Mouse (Mus musculus): Measurements from ENCODE around the gene Pxk. TPM values are rescaled to one million over a fixed set of nuclear protein-coding genes. Genes with fewer than 3 reads are reported as not detected.
"Not testable (repeated sequence)": the region's sequence is repeated elsewhere in the genome, so short reads cannot be mapped to it uniquely, and the experiment has no call there.

The Pxk gene
- polyA plus RNA-seq, 1 experiment from 2014 or later: 68.8 TPM

DNA sequence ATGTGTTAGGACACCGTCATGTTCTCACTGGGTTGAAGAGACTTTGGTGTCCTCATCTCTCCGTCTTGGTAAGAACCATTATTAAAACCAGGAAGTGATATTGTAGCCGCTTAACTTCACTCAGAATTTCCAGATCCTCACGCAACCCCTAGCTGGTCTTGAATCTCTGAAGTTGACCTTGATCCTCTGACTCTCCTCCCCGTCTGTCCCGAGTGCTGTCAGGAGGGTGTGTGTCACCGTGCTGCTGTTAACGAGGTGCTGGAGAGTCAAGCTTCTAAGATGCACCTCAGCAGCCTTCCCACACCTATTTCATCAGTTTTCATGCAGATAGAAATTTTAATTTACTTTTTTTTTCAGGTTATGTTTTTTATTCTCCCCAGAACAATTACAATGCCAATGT, 14.0 kb downstream of the Pxk start:
- no peak for ATAC-seq
- no peak overlapping the region for H3K4me3 ChIP-seq (ENCODE audit: low read depth, low read length)
- H3K27me3 ChIP-seq (ENCODE audit: control insufficient read depth, insufficient read depth, low read depth, low read length): no peaks in the 10 kb centered on the region
- 88% methylated on average over 8 of the region's 8 CpGs for WGBS
- no peak overlapping the region for H3K9ac ChIP-seq (ENCODE audit: low read depth, low read length)
- no peaks in the 10 kb centered on the region for H3K9me3 ChIP-seq (replicated peaks; ENCODE audit: control insufficient read depth, low read length, poor library complexity, severe bottlenecking)
- no peak overlapping the region for H3K4me2 ChIP-seq (ENCODE audit: low read length)
- no peak overlapping the region for H3K27ac ChIP-seq (ENCODE audit: low read length)
- no peaks in the 10 kb centered on the region for H3K4me1 ChIP-seq (ENCODE audit: control insufficient read depth, insufficient read depth, low read length)
- H3K36me3 ChIP-seq (ENCODE audit: control insufficient read depth, insufficient read depth, low read length): no peaks in the 10 kb centered on the region

DNA sequence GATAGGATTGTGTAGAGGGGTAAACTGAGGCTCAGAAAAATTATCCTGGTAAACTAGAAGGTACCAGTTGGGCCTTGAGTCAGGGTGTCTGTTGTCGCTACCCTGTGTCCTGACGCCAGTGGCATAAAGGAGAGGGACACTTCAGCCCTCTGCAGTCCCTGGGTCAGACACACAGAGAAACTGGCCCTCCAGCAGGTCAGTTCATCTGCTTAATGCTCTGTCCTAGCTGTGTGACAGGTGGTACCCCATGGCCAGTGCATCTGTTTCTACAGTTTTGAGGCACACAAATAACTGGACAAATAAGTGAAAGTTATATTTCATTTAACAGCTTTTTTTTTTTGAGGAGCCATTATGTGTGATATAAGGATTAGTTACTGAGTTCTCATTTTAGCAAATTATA, 15.6 kb downstream of the Pxk start:
- Histone ChIP-seq H3K4me3 (ENCODE audit: low read depth, low read length) (no peak overlapping the region), H3K36me3 (ENCODE audit: control insufficient read depth, insufficient read depth, low read length) (no peaks in the 10 kb centered on the region), H3K4me2 (ENCODE audit: low read length) (no peak overlapping the region), H3K27me3 (ENCODE audit: control insufficient read depth, insufficient read depth, low read depth, low read length) (no peaks in the 10 kb centered on the region), H3K27ac (ENCODE audit: low read length) (no peak overlapping the region), H3K9me3 (replicated peaks; ENCODE audit: control insufficient read depth, low read length, poor library complexity, severe bottlenecking) (no peaks in the 10 kb centered on the region), H3K4me1 (ENCODE audit: control insufficient read depth, insufficient read depth, low read length) (no peaks in the 10 kb centered on the region), H3K9ac (ENCODE audit: low read depth, low read length) (no peak overlapping the region)
- ATAC-seq: no peak
- WGBS: 85% methylated on average over 2 of the region's 2 CpGs

DNA sequence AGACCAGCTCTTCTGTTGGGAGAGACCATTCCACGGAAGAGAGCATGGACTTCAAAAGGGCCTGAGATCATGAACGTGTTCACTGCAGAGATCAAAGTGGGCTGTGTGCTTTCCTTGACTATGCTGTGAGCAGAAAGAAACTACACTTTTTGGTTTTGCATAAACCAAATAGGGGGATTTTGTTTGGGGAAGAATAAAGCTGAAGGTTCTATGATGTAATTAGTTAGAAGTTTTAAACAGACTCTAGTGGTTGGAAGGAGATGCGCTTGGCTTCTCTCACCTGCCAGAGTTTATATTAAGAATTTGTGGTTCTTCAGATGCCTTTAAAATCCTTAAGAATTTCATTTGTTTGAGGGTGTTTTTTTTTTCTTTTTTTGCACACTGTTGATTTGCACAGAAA, 16.3 kb downstream of the Pxk start:
- ATAC-seq: no peak
- Histone ChIP-seq H3K9ac (ENCODE audit: low read depth, low read length) (no peak overlapping the region), H3K36me3 (ENCODE audit: control insufficient read depth, insufficient read depth, low read length) (no peaks in the 10 kb centered on the region), H3K27ac (ENCODE audit: low read length) (no peak overlapping the region), H3K4me2 (ENCODE audit: low read length) (no peak overlapping the region), H3K9me3 (replicated peaks; ENCODE audit: control insufficient read depth, low read length, poor library complexity, severe bottlenecking) (no peaks in the 10 kb centered on the region), H3K4me1 (ENCODE audit: control insufficient read depth, insufficient read depth, low read length) (no peaks in the 10 kb centered on the region), H3K4me3 (ENCODE audit: low read depth, low read length) (no peak overlapping the region), H3K27me3 (ENCODE audit: control insufficient read depth, insufficient read depth, low read depth, low read length) (no peaks in the 10 kb centered on the region)
- 70% methylated on average over 3 of the region's 3 CpGs for WGBS

DNA sequence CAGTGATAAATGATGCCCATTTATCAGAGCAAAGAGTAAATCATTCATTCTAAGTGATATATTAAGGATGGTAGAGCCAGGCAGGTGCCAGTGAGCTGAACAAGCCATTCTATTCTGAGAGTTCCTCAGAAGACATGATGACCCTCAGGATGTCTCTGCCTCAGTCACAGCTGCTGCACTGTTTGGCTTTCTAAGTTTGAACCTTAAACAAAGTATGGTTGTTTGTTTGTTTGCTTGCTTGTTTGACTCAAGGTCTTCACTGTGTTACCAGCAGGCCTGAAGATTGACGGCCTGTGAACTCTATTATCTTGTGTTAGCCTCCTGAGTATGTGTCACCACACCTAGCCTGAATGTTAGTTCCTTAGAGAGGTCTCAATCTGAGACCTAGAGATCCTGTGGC, 16.7 kb downstream of the Pxk start:
- ATAC-seq: no peak
- WGBS: 91% methylated on average over 1 of the region's 1 CpGs

DNA sequence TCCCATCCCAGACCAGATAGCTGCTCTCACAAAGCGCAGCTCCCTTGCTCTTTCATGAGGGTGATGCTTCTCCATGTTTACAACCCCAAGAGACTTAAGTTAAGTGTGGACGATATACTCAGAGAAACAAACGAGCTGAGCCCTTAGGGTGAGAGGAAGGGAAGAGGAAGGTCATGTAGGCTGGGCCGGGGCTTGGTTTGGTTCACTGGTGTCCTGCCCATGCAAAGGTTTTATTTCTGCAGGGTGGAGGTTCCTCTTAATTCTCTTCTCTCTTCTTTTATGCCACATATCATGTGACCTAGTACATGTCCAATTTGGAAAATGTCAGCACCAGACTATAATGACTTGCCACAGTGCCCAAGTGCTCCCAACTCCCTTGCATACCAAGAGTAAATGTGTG, 17.8 kb downstream of the Pxk start:
- Histone ChIP-seq H3K9ac (ENCODE audit: low read depth, low read length) (no peak overlapping the region), H3K4me1 (ENCODE audit: control insufficient read depth, insufficient read depth, low read length) (no peaks in the 10 kb centered on the region), H3K27ac (ENCODE audit: low read length) (no peak overlapping the region), H3K4me3 (ENCODE audit: low read depth, low read length) (no peak overlapping the region), H3K36me3 (ENCODE audit: control insufficient read depth, insufficient read depth, low read length) (no peaks in the 10 kb centered on the region), H3K9me3 (replicated peaks; ENCODE audit: control insufficient read depth, low read length, poor library complexity, severe bottlenecking) (no peaks in the 10 kb centered on the region), H3K27me3 (ENCODE audit: control insufficient read depth, insufficient read depth, low read depth, low read length) (no peaks in the 10 kb centered on the region), H3K4me2 (ENCODE audit: low read length) (no peak overlapping the region)
- WGBS: 96% methylated on average over 4 of the region's 4 CpGs
- ATAC-seq: no peak

More for the DNA sequence above, 16.7 kb downstream of the Pxk start:
- H3K36me3 ChIP-seq (ENCODE audit: control insufficient read depth, insufficient read depth, low read length): no peaks in the 10 kb centered on the region
- no peaks in the 10 kb centered on the region for H3K4me1 ChIP-seq (ENCODE audit: control insufficient read depth, insufficient read depth, low read length)
- no peak overlapping the region for H3K27ac ChIP-seq (ENCODE audit: low read length)
- H3K27me3 ChIP-seq (ENCODE audit: control insufficient read depth, insufficient read depth, low read depth, low read length): no peaks in the 10 kb centered on the region
- H3K4me3 ChIP-seq (ENCODE audit: low read depth, low read length): no peak overlapping the region
- H3K4me2 ChIP-seq (ENCODE audit: low read length): no peak overlapping the region
- no peaks in the 10 kb centered on the region for H3K9me3 ChIP-seq (replicated peaks; ENCODE audit: control insufficient read depth, low read length, poor library complexity, severe bottlenecking)
- no peak overlapping the region for H3K9ac ChIP-seq (ENCODE audit: low read depth, low read length)

DNA sequence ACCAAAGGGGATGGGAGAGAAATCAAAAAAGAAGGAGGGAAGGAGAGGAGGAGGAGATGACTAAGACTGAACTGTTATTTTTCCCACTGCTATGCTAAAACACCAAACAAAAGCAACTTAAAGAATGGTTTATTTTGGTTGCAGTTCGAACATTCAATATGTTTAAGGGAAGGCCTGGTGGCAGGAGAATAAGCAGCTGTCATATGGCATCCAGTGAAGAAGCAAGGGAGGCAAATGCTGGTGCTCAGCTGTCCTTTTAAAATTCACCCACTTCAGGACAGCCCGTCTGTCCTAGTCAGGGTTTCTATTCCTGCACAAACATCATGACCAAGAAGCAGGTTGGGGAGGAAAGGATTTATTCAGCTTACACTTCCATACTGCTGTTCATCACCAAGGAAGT, 19.4 kb downstream of the Pxk start:
- no peak overlapping the region for H3K27ac ChIP-seq (ENCODE audit: low read length)
- 76% methylated on average over 2 of the region's 2 CpGs for WGBS

DNA sequence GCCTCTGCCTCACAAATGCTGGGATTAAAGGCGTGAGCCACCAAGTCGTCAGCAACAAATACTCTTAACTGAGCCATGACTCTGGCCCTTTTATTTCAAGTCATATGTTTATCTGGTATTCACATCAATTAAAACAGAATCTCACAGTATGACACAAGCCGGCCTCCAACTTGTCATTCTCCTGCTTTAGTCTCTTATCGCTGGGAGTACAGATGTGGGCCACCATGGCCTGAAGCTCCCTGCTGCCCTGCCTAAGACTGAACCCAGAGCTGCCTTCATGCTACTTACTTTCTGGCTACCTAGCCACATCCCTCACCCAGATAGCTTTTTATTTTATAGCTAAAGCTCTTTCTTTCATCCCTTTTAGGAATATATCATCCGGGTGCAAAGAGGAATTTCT, 21.4 kb downstream of the Pxk start:
- Histone ChIP-seq H3K4me1 (ENCODE audit: control insufficient read depth, insufficient read depth, low read length) (no peaks in the 10 kb centered on the region), H3K4me2 (ENCODE audit: low read length) (no peak overlapping the region), H3K27ac (ENCODE audit: low read length) (no peak overlapping the region), H3K9ac (ENCODE audit: low read depth, low read length) (no peak overlapping the region), H3K27me3 (ENCODE audit: control insufficient read depth, insufficient read depth, low read depth, low read length) (no peaks in the 10 kb centered on the region), H3K9me3 (replicated peaks; ENCODE audit: control insufficient read depth, low read length, poor library complexity, severe bottlenecking) (no peaks in the 10 kb centered on the region), H3K36me3 (ENCODE audit: control insufficient read depth, insufficient read depth, low read length) (peaks cover 9% of the 10 kb centered on the region; the same call in 1 of the 2 replicates), H3K4me3 (ENCODE audit: low read depth, low read length) (no peak overlapping the region)
- no peak for ATAC-seq
- WGBS: 86% methylated on average over 5 of the region's 5 CpGs

More for the DNA sequence above, 19.4 kb downstream of the Pxk start:
- Histone ChIP-seq H3K27me3 (ENCODE audit: control insufficient read depth, insufficient read depth, low read depth, low read length) (no peaks in the 10 kb centered on the region), H3K4me1 (ENCODE audit: control insufficient read depth, insufficient read depth, low read length) (no peaks in the 10 kb centered on the region), H3K9ac (ENCODE audit: low read depth, low read length) (no peak overlapping the region), H3K36me3 (ENCODE audit: control insufficient read depth, insufficient read depth, low read length) (peaks cover 3% of the 10 kb centered on the region; the same call in 1 of the 2 replicates), H3K4me3 (ENCODE audit: low read depth, low read length) (no peak overlapping the region), H3K4me2 (ENCODE audit: low read length) (no peak overlapping the region), H3K9me3 (replicated peaks; ENCODE audit: control insufficient read depth, low read length, poor library complexity, severe bottlenecking) (no peaks in the 10 kb centered on the region)
- ATAC-seq: no peak

DNA sequence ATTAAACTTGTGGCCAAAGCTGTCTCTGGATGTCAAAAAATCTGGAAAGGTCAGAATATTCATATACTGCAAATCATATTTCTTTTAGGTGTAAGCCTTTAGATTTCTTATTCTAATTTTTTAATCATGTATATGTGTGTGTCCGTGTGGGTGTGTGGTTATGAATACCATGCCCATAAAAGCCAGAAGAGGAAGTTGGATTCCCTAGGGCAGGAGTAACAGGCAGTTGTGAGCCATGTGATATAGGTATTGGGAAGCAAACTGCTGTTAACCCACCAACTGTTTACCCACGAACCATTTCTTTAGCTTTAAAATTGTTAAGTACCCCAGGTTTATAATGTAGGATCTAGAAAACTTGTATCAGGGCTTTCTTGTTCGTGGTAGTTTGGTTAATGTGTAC, 21.9 kb downstream of the Pxk start:
- Histone ChIP-seq H3K4me2 (ENCODE audit: low read length) (no peak overlapping the region), H3K36me3 (ENCODE audit: control insufficient read depth, insufficient read depth, low read length) (peaks cover 9% of the 10 kb centered on the region; the same call in 1 of the 2 replicates), H3K4me3 (ENCODE audit: low read depth, low read length) (no peak overlapping the region), H3K9ac (ENCODE audit: low read depth, low read length) (no peak overlapping the region), H3K27ac (ENCODE audit: low read length) (no peak overlapping the region), H3K4me1 (ENCODE audit: control insufficient read depth, insufficient read depth, low read length) (no peaks in the 10 kb centered on the region), H3K9me3 (replicated peaks; ENCODE audit: control insufficient read depth, low read length, poor library complexity, severe bottlenecking) (no peaks in the 10 kb centered on the region), H3K27me3 (ENCODE audit: control insufficient read depth, insufficient read depth, low read depth, low read length) (no peaks in the 10 kb centered on the region)
- no peak for ATAC-seq
- 92% methylated on average over 3 of the region's 3 CpGs for WGBS

DNA sequence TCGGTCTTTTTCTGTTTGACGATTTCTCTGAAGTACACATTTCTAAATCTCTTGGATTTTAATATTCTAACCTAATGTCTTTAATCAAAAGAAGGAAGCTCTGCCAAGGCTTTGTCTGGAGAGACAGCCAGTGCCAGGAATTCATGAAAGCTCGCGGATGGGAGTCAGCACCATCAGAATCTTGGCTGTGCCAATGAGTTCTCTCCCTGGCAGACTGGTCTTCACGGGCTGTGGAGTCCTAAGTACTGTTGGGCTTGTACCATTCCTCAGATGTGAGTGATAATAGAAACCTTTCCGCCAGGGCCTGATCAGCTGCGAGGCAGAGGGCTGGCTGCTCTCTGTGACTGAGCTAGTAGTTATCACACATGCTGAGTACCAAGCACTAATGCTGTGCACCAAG, 25.1 kb downstream of the Pxk start:
- H3K4me1 ChIP-seq (ENCODE audit: control insufficient read depth, insufficient read depth, low read length): no peaks in the 10 kb centered on the region
- no peaks in the 10 kb centered on the region for H3K27me3 ChIP-seq (ENCODE audit: control insufficient read depth, insufficient read depth, low read depth, low read length)
- ATAC-seq: no peak
- no peaks in the 10 kb centered on the region for H3K9me3 ChIP-seq (replicated peaks; ENCODE audit: control insufficient read depth, low read length, poor library complexity, severe bottlenecking)
- 87% methylated on average over 7 of the region's 7 CpGs for WGBS
- H3K9ac ChIP-seq (ENCODE audit: low read depth, low read length): no peak overlapping the region
- H3K36me3 ChIP-seq (ENCODE audit: control insufficient read depth, insufficient read depth, low read length): peaks cover 12% of the 10 kb centered on the region
- H3K4me2 ChIP-seq (ENCODE audit: low read length): no peak overlapping the region
- no peak overlapping the region for H3K27ac ChIP-seq (ENCODE audit: low read length)
- H3K4me3 ChIP-seq (ENCODE audit: low read depth, low read length): no peak overlapping the region

DNA sequence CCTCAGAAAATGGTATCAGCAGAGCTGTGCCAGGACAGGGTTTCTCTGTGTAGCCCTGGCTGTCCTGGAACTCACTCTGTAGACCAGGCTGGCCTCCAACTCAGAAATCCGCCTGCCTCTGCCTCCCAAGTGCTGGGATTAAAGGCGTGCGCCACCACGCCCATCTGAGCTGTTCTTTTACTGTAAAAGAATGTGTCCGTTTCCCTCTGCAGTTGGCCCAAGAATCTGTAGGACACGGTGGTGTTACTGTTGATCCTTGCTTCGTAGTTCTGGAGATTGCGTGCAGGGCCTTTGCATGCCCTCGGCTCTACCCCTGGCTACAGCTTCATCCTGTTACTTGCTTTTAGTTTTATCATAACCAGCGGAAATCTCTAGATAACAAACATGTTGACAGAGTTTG, 25.6 kb downstream of the Pxk start:
- H3K9me3 ChIP-seq (replicated peaks; ENCODE audit: control insufficient read depth, low read length, poor library complexity, severe bottlenecking); H3K4me3 ChIP-seq (ENCODE audit: low read depth, low read length); H3K4me1 ChIP-seq (ENCODE audit: control insufficient read depth, insufficient read depth, low read length); H3K27me3 ChIP-seq (ENCODE audit: control insufficient read depth, insufficient read depth, low read depth, low read length); H3K4me2 ChIP-seq (ENCODE audit: low read length); ATAC-seq; H3K27ac ChIP-seq (ENCODE audit: low read length); H3K9ac ChIP-seq (ENCODE audit: low read depth, low read length): not testable (repeated sequence)
- 95% methylated on average over 10 of the region's 10 CpGs for WGBS
- H3K36me3 ChIP-seq (ENCODE audit: control insufficient read depth, insufficient read depth, low read length): peaks cover 12% of the 10 kb centered on the region
